Mouse (Mus musculus): ENCODE data around the gene Ptpra.

The Ptpra gene

DNA sequence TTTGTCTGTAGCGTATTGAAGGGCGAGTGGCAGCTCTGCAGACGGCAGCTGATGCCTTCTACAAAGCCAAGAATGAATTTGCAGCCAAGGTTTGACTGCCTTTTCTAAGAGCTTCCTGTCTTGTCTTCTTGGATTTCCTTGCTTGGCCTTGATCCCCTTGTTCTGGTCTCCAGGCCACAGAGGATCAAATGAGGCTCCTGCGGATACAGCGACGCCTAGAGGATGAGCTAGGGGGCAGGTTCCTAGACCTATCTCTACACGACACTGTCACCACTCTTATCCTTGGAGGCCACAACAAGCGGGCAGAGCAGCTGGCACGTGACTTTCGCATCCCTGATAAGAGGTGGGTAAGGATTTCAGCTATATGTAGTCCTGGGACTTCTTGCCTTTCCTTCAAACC is 7.9 kb upstream of the Ptpra start:
- no peak for DNase-seq (ENCODE audit: low read depth)

DNA sequence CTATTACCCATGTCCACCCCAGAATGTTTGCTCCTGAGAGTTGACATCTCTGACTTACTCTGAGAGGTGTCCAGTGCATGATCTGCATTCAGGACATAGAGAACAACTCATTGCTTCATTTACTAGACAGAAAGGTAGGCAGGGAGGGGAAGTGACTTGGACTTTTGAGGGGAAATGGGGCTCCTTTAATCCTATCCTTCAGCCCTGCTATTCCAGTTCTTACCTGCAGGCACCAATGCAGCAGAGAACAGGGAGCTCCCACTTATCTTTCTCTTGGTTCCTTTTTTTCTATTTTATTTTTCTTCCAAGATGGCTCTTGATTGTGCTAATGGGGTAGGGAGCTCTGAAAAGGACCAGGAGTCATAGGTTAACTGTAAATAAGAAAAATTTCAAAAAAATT is 1.6 kb upstream of the Ptpra start:
- DNase-seq (ENCODE audit: low read depth) = no peak

DNA sequence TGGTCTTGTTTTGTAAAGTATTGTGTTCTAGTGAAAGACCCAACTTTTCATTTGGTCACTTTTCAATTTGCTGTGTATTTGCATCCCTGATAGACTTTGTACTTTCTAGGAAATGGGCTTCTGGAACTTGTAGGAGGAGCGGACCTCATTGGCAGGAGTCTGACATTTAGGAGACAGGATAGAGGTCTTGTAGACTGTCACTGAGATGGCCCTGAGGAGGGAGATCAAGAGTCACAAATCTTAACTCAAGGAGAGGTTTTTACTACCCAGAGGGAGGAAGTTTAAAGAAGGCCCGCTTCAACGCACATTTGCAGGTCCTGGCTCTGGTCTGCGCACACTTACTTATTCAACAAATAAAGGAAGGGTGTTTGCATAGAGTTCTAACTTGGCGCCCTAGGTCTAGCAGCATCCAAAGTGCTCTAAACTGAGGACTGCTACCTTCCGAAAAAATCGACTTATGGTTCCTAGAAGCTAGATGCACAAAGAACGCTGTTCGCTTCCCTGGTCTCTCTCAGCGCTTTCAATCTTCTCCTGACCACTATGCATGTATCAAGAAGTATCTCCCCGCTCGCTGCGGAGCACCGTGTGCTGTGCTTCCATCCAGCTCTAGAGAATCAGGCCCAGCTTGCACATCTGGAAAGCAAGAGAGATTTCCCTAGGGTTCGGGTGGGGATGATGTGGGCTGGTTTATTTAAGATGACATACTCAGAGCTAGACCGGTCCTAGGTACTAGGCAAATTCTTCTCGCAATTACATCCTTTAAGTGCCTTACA is 871 bp upstream of the Ptpra start:
- peak; percentile 64 for DNase-seq (ENCODE audit: low read depth)

DNA sequence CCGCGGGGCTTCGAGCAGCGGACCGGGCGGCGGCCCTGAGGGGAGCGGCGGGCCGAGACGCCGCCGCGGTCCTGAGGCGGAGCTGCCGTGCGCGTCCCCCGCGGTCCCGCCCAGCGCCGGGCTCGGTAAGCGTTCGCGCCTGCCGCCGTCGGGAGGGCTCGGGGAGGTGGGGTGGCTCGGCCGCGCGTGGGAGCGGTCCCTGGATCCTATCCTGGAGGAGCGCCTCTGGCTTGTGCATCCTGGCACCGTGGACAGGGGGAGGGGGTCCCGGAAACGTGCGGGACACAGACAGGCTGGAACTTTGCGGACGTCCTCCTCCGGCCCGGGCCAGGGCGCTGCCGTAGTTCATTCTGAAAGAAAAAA is 337 bp downstream of the Ptpra start:
- DNase-seq (ENCODE audit: low read depth) = peak; percentile 78

- DNase-seq (ENCODE audit: low read depth) = no peak
Measured at GRCm38 (mm10) chr2:130451086-130451726, 1.1 kb downstream of the Ptpra start.

DNA sequence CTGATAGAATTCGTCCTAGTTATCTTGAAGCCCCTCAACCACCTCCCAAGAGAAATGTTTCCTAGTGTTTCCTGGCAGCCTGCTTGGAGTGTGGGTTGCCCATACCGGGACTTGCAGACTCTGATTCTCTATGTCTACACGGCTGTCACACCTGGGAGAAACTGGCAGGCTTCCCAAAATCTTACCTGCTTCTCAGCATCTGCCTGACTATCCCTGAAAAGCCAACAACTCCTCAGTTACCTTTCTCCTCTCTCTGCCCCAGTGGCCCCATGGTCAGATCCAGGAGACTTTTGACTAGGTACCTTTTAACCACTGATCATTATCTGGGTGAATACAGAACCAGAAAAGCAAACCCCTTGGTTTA is 1.6 kb downstream of the Ptpra start:
- no peak for DNase-seq (ENCODE audit: low read depth)

- DNase-seq (ENCODE audit: low read depth) = no peak
Measured at GRCm38 (mm10) chr2:130452266-130452665, 2.2 kb downstream of the Ptpra start.

GRCm38 (mm10) chr2:130453421-130453820 is 3.3 kb downstream of the Ptpra start:
- DNase-seq (ENCODE audit: low read depth) = no peak

DNA sequence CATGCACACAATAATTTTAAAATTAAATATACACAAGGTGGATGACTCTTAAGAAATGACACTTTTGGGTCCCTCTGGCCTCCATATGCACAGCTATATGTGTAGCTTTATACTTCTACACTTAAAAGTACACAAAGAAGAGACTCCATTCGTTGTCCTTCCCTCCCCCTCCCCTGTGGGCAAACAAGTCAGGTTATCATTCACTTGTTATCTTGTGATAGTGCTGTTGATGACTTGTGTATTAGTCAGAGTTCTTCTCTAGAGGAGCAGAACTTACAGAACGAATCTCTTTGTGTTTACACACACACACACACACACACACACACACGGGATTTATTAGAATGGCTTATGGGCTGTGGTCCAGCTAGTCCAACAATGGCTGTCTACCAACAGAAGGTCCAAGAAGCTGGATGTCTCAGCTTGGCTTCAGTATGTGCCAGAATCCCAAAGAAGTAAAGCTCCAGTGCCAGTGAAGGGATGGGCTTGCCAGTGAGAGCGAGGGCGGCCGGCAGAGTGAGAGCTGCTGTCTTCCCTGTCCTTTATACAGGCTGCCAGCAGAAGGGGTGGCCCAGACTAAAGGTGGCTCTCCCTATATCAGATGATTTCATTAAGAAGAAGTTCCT is 4.8 kb downstream of the Ptpra start:
- DNase-seq (ENCODE audit: low read depth) = peak; percentile 66

GRCm38 (mm10) chr2:130457871-130458270 is 7.8 kb downstream of the Ptpra start:
- no peak for DNase-seq (ENCODE audit: low read depth)

DNA sequence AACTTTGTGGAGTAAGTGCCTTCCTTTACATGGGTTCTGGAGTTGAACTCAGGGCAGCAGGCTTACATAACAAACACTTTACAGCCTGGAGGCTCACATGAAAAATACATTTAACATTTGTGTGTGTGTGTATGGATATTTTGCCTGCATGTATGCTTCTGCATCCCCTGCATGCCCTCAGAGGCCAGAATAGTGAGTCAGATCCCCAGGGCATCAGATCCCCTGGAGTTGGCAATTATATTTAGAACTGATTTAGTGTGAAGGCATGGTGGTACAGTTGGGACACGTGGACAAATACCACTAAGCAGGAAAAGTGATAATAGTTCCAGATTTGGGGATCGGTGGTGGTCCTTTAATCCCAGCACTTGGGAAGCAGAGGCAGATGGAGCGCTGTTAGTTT is 9.5 kb downstream of the Ptpra start:
- peak; percentile 71 for DNase-seq (ENCODE audit: low read depth)

DNA sequence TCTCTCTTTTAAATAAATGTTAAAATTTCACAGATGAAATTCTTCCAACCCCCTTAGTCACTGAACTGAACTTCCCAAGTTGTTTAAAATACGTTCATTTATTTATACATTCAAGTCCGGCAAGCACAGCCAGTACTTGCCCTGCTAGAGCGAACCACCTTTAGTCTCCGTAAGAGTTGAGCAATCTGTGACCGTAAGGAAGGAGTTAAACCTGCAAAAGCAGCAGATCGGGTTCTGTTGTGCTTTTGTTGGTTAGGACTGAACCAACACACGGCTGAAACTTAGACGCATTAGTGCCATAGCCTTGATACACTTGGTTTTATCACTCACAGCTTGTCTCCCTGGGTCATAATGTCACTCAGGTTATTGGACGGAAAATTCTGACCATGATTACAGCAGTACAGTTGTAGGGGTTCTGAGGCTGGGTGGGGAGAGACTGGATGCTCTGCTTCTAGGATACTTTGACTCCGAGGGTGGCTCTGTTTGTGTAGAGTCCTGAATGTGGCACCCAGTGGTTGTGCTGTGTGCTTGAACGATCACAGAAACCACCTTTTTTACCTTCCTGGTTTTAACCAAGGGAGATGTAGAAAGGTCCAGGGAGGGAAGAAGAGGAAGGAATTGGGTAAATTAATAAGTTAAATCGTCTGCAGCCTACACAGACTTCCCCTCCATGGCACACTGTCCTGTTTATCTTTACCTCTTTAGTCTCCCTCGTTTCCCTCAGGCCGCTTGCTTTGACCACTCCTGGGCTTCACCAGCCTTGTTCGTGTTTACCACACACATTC is 11.4 kb downstream of the Ptpra start:
- DNase-seq (ENCODE audit: low read depth) = no peak

- DNase-seq (ENCODE audit: low read depth) = no peak
Measured at GRCm38 (mm10) chr2:130466438-130466837, 16.4 kb downstream of the Ptpra start.

GRCm38 (mm10) chr2:130469366-130469765 is 19.3 kb downstream of the Ptpra start:
- DNase-seq (ENCODE audit: low read depth) = no peak

GRCm38 (mm10) chr2:130469935-130470334 is 19.9 kb downstream of the Ptpra start:
- no peak for DNase-seq (ENCODE audit: low read depth)

DNA sequence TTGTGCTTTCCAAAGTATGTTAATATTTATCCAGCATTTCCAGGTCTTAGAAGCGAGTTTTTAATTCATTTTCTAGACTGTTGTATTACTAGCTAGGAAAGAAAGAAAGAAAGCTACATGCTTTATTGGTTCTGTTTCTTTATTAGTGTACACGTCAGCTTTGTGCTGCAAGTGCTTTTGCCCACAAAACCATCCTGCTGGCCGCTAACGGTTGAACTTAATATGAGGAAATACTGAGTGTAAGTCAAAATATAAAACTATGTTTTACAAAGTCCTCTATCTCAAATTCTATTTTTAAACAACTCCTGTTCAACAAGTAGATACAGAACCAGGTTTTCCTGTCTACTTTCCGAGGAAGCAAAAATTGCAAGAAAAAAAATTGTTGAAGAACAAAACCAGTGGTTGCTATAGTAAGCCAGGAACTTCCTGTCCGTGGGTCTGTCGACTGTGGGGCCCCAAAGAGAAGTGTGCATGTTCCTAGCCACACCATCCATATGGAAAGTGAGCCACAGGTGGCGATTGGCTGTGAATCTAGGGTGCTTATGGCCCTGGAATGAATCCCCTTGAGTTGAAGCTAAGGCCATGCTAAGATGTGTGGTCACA is 22.9 kb downstream of the Ptpra start:
- no peak for DNase-seq (ENCODE audit: low read depth)

DNA sequence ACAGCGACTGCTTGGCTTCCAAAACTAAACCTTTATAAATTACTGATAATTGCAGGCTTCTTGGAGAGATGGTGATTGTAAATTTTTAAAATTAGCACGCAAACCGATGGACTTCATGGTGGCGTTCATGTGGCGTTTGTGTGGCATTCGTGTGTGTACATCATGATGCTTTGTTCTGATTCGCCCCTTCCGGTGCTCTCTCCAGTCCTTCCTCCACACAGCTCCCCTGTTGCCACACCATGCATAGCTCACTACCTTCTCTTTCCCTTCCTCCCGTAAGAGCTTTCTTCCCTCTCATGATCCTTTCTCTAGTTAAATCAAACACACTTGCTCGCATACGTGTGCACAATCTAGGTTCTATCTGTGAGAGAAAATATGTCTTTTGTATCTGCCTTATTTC is 25.7 kb downstream of the Ptpra start:
- no peak for DNase-seq (ENCODE audit: low read depth)

GRCm38 (mm10) chr2:130476666-130477297 is 26.7 kb downstream of the Ptpra start:
- DNase-seq (ENCODE audit: low read depth) = no peak

DNA sequence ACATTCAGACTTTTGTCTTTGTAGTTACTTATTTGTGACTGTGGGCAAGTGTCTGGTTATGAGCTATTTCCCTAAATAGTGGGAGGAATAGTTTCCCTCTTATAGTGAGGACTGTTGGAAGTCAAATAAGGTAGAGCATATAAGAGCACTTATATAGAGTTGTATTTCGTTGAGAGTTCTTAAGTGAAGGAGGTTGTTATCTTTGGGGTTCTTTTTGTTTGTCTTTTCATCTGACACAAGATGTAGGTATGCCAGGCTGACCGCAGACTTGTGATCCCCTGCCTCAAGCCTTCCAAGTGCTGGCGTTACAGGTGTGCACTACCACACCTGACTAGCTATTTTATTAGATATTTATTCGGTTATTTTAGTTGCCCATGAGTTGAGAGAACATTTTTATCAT is 32.1 kb downstream of the Ptpra start:
- no peak for DNase-seq (ENCODE audit: low read depth)

DNA sequence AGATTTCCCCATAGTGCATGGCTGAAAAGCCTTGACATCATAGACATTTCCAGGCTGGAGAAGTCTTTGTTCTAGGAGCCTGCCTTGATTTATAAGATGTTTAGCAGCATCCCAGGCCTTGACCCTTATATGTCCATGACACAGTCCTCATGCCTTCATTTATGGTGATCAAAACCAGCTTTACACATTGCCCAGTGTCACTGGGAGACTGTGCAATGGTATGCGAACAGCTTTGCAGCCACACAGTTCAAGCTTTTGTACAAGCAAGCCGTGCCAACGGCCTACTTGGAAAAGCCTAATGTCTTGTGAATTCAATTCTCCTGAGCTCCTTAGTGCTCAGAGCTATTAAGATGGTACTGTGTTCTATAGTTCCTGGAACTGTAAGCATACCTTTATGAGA is 32.6 kb downstream of the Ptpra start:
- DNase-seq (ENCODE audit: low read depth) = no peak

- no peak for DNase-seq (ENCODE audit: low read depth)
Measured at GRCm38 (mm10) chr2:130484206-130484605, 34.1 kb downstream of the Ptpra start.

DNA sequence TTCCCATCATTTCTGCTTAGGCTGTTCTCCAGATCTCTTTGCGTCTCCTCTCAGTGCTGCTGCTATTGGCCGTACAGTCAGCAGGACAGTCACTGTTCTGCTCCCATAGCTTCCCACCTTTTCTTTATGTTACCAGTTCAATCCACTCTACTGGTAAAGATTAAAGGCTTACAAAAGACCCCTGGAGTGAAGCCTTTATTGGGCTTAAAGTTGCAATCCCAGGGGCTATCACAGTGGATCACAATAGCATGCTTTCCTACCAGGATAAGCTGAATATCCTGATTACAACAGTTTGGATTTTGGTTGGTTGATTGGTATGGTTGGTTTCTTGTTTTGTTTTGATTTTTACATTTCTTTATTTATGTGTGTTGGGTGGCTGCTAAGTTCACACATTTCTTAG is 37.9 kb downstream of the Ptpra start:
- DNase-seq (ENCODE audit: low read depth) = no peak
